Mouse (Mus musculus): ENCODE results near the gene Eya4. TPM values are rescaled to one million over a fixed set of nuclear protein-coding genes. Genes with fewer than 3 reads are reported as not detected.

The Eya4 gene
- polyA plus RNA-seq, 1 experiment: 0.47 TPM

- Histone ChIP-seq H3K27me3 (replicated peaks; ENCODE audit: control insufficient read depth, insufficient read depth, low read length) (no peaks in the 10 kb centered on the region), H3K36me3 (ENCODE audit: control insufficient read depth, insufficient read depth, low read length) (no peaks in the 10 kb centered on the region), H3K27ac (ENCODE audit: insufficient read depth, low read depth, low read length) (no peak overlapping the region), H3K4me1 (ENCODE audit: control insufficient read depth, insufficient read depth, low read length) (no peaks in the 10 kb centered on the region), H3K4me3 (ENCODE audit: insufficient read depth, low read depth, low read length) (no peak overlapping the region)
- TF ChIP-seq CTCF (conservative IDR thresholded peaks at IDR 0.05; ENCODE audit: insufficient read depth, insufficient read length, low read depth, low read length): no peak
- TF ChIP-seq POLR2A (IDR thresholded peaks at IDR 0.05; ENCODE audit: low read depth, low read length): no peak
- 62% methylated on average over 3 of the region's 3 CpGs for WGBS
- DNase-seq: no peak
These were observed 259.0 kb downstream of the Eya4 start for GRCm38 (mm10) chr10:23091552-23091951.

GRCm38 (mm10) chr10:23090323-23090722 lies 260.3 kb downstream of the Eya4 start:
- 63% methylated on average over 1 of the region's 1 CpGs for WGBS
- H3K4me1 ChIP-seq (ENCODE audit: control insufficient read depth, insufficient read depth, low read length): no peaks in the 10 kb centered on the region

GRCm38 (mm10) chr10:23089271-23089670 lies 261.3 kb downstream of the Eya4 start:
- no peak for DNase-seq
- no peaks in the 10 kb centered on the region for H3K36me3 ChIP-seq (ENCODE audit: control insufficient read depth, insufficient read depth, low read length)
- no peaks in the 10 kb centered on the region for H3K27me3 ChIP-seq (replicated peaks; ENCODE audit: control insufficient read depth, insufficient read depth, low read length)
- TF ChIP-seq CTCF (conservative IDR thresholded peaks at IDR 0.05; ENCODE audit: insufficient read depth, insufficient read length, low read depth, low read length): no peak
- TF ChIP-seq POLR2A (IDR thresholded peaks at IDR 0.05; ENCODE audit: low read depth, low read length): no peak
- H3K4me3 ChIP-seq (ENCODE audit: insufficient read depth, low read depth, low read length): no peak overlapping the region
- 89% methylated on average over 6 of the region's 6 CpGs for WGBS
- H3K27ac ChIP-seq (ENCODE audit: insufficient read depth, low read depth, low read length): no peak overlapping the region
- no peaks in the 10 kb centered on the region for H3K4me1 ChIP-seq (ENCODE audit: control insufficient read depth, insufficient read depth, low read length)

More at GRCm38 (mm10) chr10:23090323-23090722, 260.3 kb downstream of the Eya4 start:
- Histone ChIP-seq H3K4me3 (ENCODE audit: insufficient read depth, low read depth, low read length) (no peak overlapping the region), H3K27ac (ENCODE audit: insufficient read depth, low read depth, low read length) (no peak overlapping the region), H3K36me3 (ENCODE audit: control insufficient read depth, insufficient read depth, low read length) (no peaks in the 10 kb centered on the region), H3K27me3 (replicated peaks; ENCODE audit: control insufficient read depth, insufficient read depth, low read length) (no peaks in the 10 kb centered on the region)
- no peak for DNase-seq
- no peak for TF ChIP-seq POLR2A (IDR thresholded peaks at IDR 0.05; ENCODE audit: low read depth, low read length)
- TF ChIP-seq CTCF (conservative IDR thresholded peaks at IDR 0.05; ENCODE audit: insufficient read depth, insufficient read length, low read depth, low read length): no peak

GRCm38 (mm10) chr10:23088764-23089163 lies 261.8 kb downstream of the Eya4 start:
- no peak for DNase-seq
- H3K27me3 ChIP-seq (replicated peaks; ENCODE audit: control insufficient read depth, insufficient read depth, low read length): no peaks in the 10 kb centered on the region
- WGBS: 29% methylated on average over 3 of the region's 3 CpGs
- H3K4me3 ChIP-seq (ENCODE audit: insufficient read depth, low read depth, low read length): no peak overlapping the region
- no peak for TF ChIP-seq CTCF (conservative IDR thresholded peaks at IDR 0.05; ENCODE audit: insufficient read depth, insufficient read length, low read depth, low read length)
- H3K36me3 ChIP-seq (ENCODE audit: control insufficient read depth, insufficient read depth, low read length): no peaks in the 10 kb centered on the region
- H3K4me1 ChIP-seq (ENCODE audit: control insufficient read depth, insufficient read depth, low read length): no peaks in the 10 kb centered on the region
- no peak overlapping the region for H3K27ac ChIP-seq (ENCODE audit: insufficient read depth, low read depth, low read length)

- WGBS: 60% methylated on average over 21 of the region's 21 CpGs
- H3K36me3 ChIP-seq (ENCODE audit: control insufficient read depth, insufficient read depth, low read length): no peaks in the 10 kb centered on the region
- no peak overlapping the region for H3K4me3 ChIP-seq (ENCODE audit: insufficient read depth, low read depth, low read length)
- H3K4me1 ChIP-seq (ENCODE audit: control insufficient read depth, insufficient read depth, low read length): no peaks in the 10 kb centered on the region
- TF ChIP-seq POLR2A (IDR thresholded peaks at IDR 0.05; ENCODE audit: low read depth, low read length): no peak
- TF ChIP-seq CTCF (conservative IDR thresholded peaks at IDR 0.05; ENCODE audit: insufficient read depth, insufficient read length, low read depth, low read length): peak; percentile 64
- no peak overlapping the region for H3K27ac ChIP-seq (ENCODE audit: insufficient read depth, low read depth, low read length)
- H3K27me3 ChIP-seq (replicated peaks; ENCODE audit: control insufficient read depth, insufficient read depth, low read length): no peaks in the 10 kb centered on the region
- DNase-seq: peak; percentile 56
These were observed 264.0 kb downstream of the Eya4 start for GRCm38 (mm10) chr10:23086352-23087215.

GRCm38 (mm10) chr10:23081548-23081828 lies 269.1 kb downstream of the Eya4 start:
- H3K27ac ChIP-seq (ENCODE audit: insufficient read depth, low read depth, low read length): no peak overlapping the region
- H3K4me1 ChIP-seq (ENCODE audit: control insufficient read depth, insufficient read depth, low read length): no peaks in the 10 kb centered on the region
- no peak for DNase-seq
- H3K36me3 ChIP-seq (ENCODE audit: control insufficient read depth, insufficient read depth, low read length): no peaks in the 10 kb centered on the region
- no peak overlapping the region for H3K4me3 ChIP-seq (ENCODE audit: insufficient read depth, low read depth, low read length)
- TF ChIP-seq POLR2A (IDR thresholded peaks at IDR 0.05; ENCODE audit: low read depth, low read length) (no peak), CTCF (conservative IDR thresholded peaks at IDR 0.05; ENCODE audit: insufficient read depth, insufficient read length, low read depth, low read length) (no peak)
- 24% methylated on average over 4 of the region's 4 CpGs for WGBS
- no peaks in the 10 kb centered on the region for H3K27me3 ChIP-seq (replicated peaks; ENCODE audit: control insufficient read depth, insufficient read depth, low read length)

GRCm38 (mm10) chr10:23080749-23081547 lies 269.6 kb downstream of the Eya4 start:
- no peaks in the 10 kb centered on the region for H3K36me3 ChIP-seq (ENCODE audit: control insufficient read depth, insufficient read depth, low read length)
- no peak overlapping the region for H3K4me3 ChIP-seq (ENCODE audit: insufficient read depth, low read depth, low read length)
- TF ChIP-seq POLR2A (IDR thresholded peaks at IDR 0.05; ENCODE audit: low read depth, low read length) (no peak), CTCF (conservative IDR thresholded peaks at IDR 0.05; ENCODE audit: insufficient read depth, insufficient read length, low read depth, low read length) (peak; percentile 94)
- no peaks in the 10 kb centered on the region for H3K27me3 ChIP-seq (replicated peaks; ENCODE audit: control insufficient read depth, insufficient read depth, low read length)
- 35% methylated on average over 24 of the region's 24 CpGs for WGBS
- H3K4me1 ChIP-seq (ENCODE audit: control insufficient read depth, insufficient read depth, low read length): no peaks in the 10 kb centered on the region
- no peak overlapping the region for H3K27ac ChIP-seq (ENCODE audit: insufficient read depth, low read depth, low read length)
- peak; percentile 82 for DNase-seq
